Mouse (Mus musculus) myocyte (in vitro differentiated cells): ENCODE data around the gene Smpd3. TPM values are rescaled to one million over a fixed set of nuclear protein-coding genes. Genes with fewer than 3 reads are reported as not detected.

Source experiments
- H3K27me3 ChIP-seq: one replicate; pipeline ENCODE4 v1.6.1; 2011; ENCODE audit not compliant: control insufficient read depth, insufficient read depth, insufficient read length
- H3K36me3 ChIP-seq: one replicate; pipeline ENCODE4 v1.6.1; 2011; ENCODE audit not compliant: control insufficient read depth, insufficient read depth
- H3K4me2 ChIP-seq: one replicate; pipeline ENCODE4 v1.6.1; 2011; ENCODE audit warnings: low read depth, control low read depth
- H3K4me3 ChIP-seq: one replicate; pipeline ENCODE4 v1.5.1; 2011; ENCODE audit warnings: mild to moderate bottlenecking, control low read depth, moderate library complexity
- H3K79me2 ChIP-seq: one replicate; pipeline ENCODE4 v1.6.1; 2011; ENCODE audit not compliant: control insufficient read depth, insufficient read depth
- H3ac ChIP-seq: one replicate; pipeline ENCODE4 v1.6.1; 2011; ENCODE audit not compliant: control insufficient read depth, insufficient read length
- CEBPB ChIP-seq: IDR thresholded peaks from 2 replicates; pipeline ENCODE4 v1.6.1; 2011; ENCODE audit warnings: mild to moderate bottlenecking, moderate library complexity; ENCODE audit not compliant: poor library complexity, insufficient read depth, severe bottlenecking
- E2F4 ChIP-seq: IDR thresholded peaks from one replicate; pipeline ENCODE4 v1.6.1; 2011; ENCODE audit warnings: mild to moderate bottlenecking, control low read depth, moderate library complexity; ENCODE audit not compliant: insufficient read depth
- MAX ChIP-seq: IDR thresholded peaks from one replicate; pipeline ENCODE4 v1.6.1; 2011; ENCODE audit warnings: low read depth, mild to moderate bottlenecking, control low read depth
- MYOD1 ChIP-seq, 3 experiments: IDR thresholded peaks; one replicate each; pipeline ENCODE4 v1.6.1; 2011; ENCODE audit warnings: control low read depth in 2 of 3, low read depth in 2 of 3, mild to moderate bottlenecking in 2 of 3, moderate library complexity in 1 of 3; ENCODE audit not compliant: insufficient read length in 2 of 3, control insufficient read depth in 1 of 3
- MYOG ChIP-seq, 3 experiments: IDR thresholded peaks; one replicate each; pipeline ENCODE4 v1.6.1; 2011; ENCODE audit warnings: control low read depth in 2 of 3, low read depth in 2 of 3, mild to moderate bottlenecking in 2 of 3; ENCODE audit not compliant: insufficient read length in 2 of 3, control insufficient read depth in 1 of 3, insufficient read depth in 1 of 3
- POLR2A ChIP-seq: IDR thresholded peaks from one replicate; pipeline ENCODE4 v1.6.1; 2011; ENCODE audit warnings: low read depth, mild to moderate bottlenecking, control low read depth, moderate library complexity; ENCODE audit not compliant: insufficient read length
- POLR2AphosphoS2 ChIP-seq: IDR thresholded peaks from one replicate; pipeline ENCODE4 v1.6.1; 2011; ENCODE audit warnings: low read depth, control low read depth; ENCODE audit not compliant: insufficient read length
- REST ChIP-seq: IDR thresholded peaks from one replicate; pipeline ENCODE4 v1.6.1; 2011; ENCODE audit warnings: mild to moderate bottlenecking, control low read depth, moderate library complexity; ENCODE audit not compliant: insufficient read depth, insufficient read length
- SRF ChIP-seq: IDR thresholded peaks from one replicate; pipeline ENCODE4 v1.6.1; 2011; ENCODE audit warnings: low read depth; ENCODE audit not compliant: control insufficient read depth, insufficient read length
- TCF12 ChIP-seq: IDR thresholded peaks from one replicate; pipeline ENCODE4 v1.6.1; 2011; ENCODE audit warnings: mild to moderate bottlenecking, control low read depth; ENCODE audit not compliant: poor library complexity, insufficient read depth, severe bottlenecking
- TCF3 ChIP-seq: IDR thresholded peaks from one replicate; pipeline ENCODE4 v1.6.1; 2011; ENCODE audit warnings: low read depth, control low read depth; ENCODE audit not compliant: insufficient read length
- USF1 ChIP-seq: IDR thresholded peaks from one replicate; pipeline ENCODE4 v1.6.1; 2011; ENCODE audit warnings: low read depth, mild to moderate bottlenecking, control low read depth, moderate library complexity
- polyA plus RNA-seq: library from polyadenylated mRNA; unstranded; fragments of >200 nt; fragmentation: generic; extraction: Trizol; gene quantifications from one replicate; pipeline ENCODE4 v1.2.1, GENCODE M21; 2012; ENCODE audit warnings: missing spikeins

The Smpd3 gene
- polyA plus RNA-seq, 1 experiment: 0.02 TPM

- H3K4me2 ChIP-seq: no peak overlapping the region
- H3K27me3 ChIP-seq: peaks cover 19% of the 10 kb centered on the region
- H3K36me3 ChIP-seq: no peaks in the 10 kb centered on the region
- TF ChIP-seq E2F4 (no peak), CEBPB (no peak), REST (no peak), TCF3 (no peak), USF1 (no peak), TCF12 (no peak), MAX (no peak)
- no peak overlapping the region for H3K4me3 ChIP-seq
- H3ac ChIP-seq: no peak overlapping the region
- no peaks in the 10 kb centered on the region for H3K79me2 ChIP-seq
Measured at GRCm38 (mm10) chr8:106342828-106343227, 5.0 kb upstream of the Smpd3 start.

GRCm38 (mm10) chr8:106338741-106339209 lies 987 bp upstream of the Smpd3 start:
- H3K4me2 ChIP-seq: peak overlapping the region; percentile 87
- no peak for TF ChIP-seq TCF3
- H3ac ChIP-seq: no peak overlapping the region
- no peaks in the 10 kb centered on the region for H3K79me2 ChIP-seq
- H3K4me3 ChIP-seq: peak overlapping the region; percentile 23
- H3K36me3 ChIP-seq: no peaks in the 10 kb centered on the region
- peaks cover 20% of the 10 kb centered on the region for H3K27me3 ChIP-seq

GRCm38 (mm10) chr8:106336561-106336960 lies 1.2 kb downstream of the Smpd3 start:
- no peaks in the 10 kb centered on the region for H3K36me3 ChIP-seq
- TF ChIP-seq E2F4 (no peak), MYOD1 (IDR thresholded peaks at IDR 0.05; ENCODE audit: control insufficient read depth in 1 of 3, insufficient read length in 2 of 3, low read depth in 2 of 3) (no peak), SRF (no peak), TCF12 (no peak), POLR2A (no peak), REST (no peak), MYOG (IDR thresholded peaks at IDR 0.05; ENCODE audit: control insufficient read depth in 1 of 3, insufficient read depth in 1 of 3, insufficient read length in 2 of 3, low read depth in 2 of 3) (no peak), TCF3 (no peak), CEBPB (no peak), MAX (no peak)
- peaks cover 20% of the 10 kb centered on the region for H3K27me3 ChIP-seq
- H3K79me2 ChIP-seq: no peaks in the 10 kb centered on the region
- no peak overlapping the region for H3K4me3 ChIP-seq
- no peak overlapping the region for H3K4me2 ChIP-seq
- H3ac ChIP-seq: no peak overlapping the region

- Histone ChIP-seq H3K4me2 (no peak overlapping the region), H3K36me3 (no peaks in the 10 kb centered on the region), H3K27me3 (peaks cover 20% of the 10 kb centered on the region), H3K79me2 (no peaks in the 10 kb centered on the region), H3ac (no peak overlapping the region), H3K4me3 (no peak overlapping the region)
- TF ChIP-seq E2F4 (no peak), USF1 (no peak), POLR2A (no peak), POLR2AphosphoS2 (no peak), TCF12 (no peak), SRF (no peak), REST (no peak), MYOD1 (IDR thresholded peaks at IDR 0.05; ENCODE audit: control insufficient read depth in 1 of 3, insufficient read length in 2 of 3, low read depth in 2 of 3) (no peak), MAX (no peak), MYOG (IDR thresholded peaks at IDR 0.05; ENCODE audit: control insufficient read depth in 1 of 3, insufficient read depth in 1 of 3, insufficient read length in 2 of 3, low read depth in 2 of 3) (no peak), TCF3 (no peak), CEBPB (no peak)
Measured at GRCm38 (mm10) chr8:106336031-106336430, 1.8 kb downstream of the Smpd3 start.

- H3K36me3 ChIP-seq: no peaks in the 10 kb centered on the region
- TF ChIP-seq TCF12 (no peak), SRF (no peak), TCF3 (no peak), E2F4 (no peak)
- H3K79me2 ChIP-seq: no peaks in the 10 kb centered on the region
- H3K4me2 ChIP-seq: no peak overlapping the region
- H3ac ChIP-seq: no peak overlapping the region
- no peak overlapping the region for H3K4me3 ChIP-seq
- peaks cover 20% of the 10 kb centered on the region for H3K27me3 ChIP-seq
Measured at GRCm38 (mm10) chr8:106335196-106335595, 2.6 kb downstream of the Smpd3 start.

GRCm38 (mm10) chr8:106333346-106333745 lies 4.4 kb downstream of the Smpd3 start:
- no peak for TF ChIP-seq POLR2AphosphoS2
- no peak for TF ChIP-seq TCF3
- no peak for TF ChIP-seq SRF
- TF ChIP-seq REST: peak; percentile 26
- no peak for TF ChIP-seq CEBPB
- Histone ChIP-seq H3K4me3 (no peak overlapping the region), H3K27me3 (peaks cover 20% of the 10 kb centered on the region), H3K36me3 (no peaks in the 10 kb centered on the region), H3K4me2 (no peak overlapping the region), H3K79me2 (no peaks in the 10 kb centered on the region), H3ac (no peak overlapping the region)
